Mouse (Mus musculus): Measurements from ENCODE around the gene Fbrsl1.

DNA sequence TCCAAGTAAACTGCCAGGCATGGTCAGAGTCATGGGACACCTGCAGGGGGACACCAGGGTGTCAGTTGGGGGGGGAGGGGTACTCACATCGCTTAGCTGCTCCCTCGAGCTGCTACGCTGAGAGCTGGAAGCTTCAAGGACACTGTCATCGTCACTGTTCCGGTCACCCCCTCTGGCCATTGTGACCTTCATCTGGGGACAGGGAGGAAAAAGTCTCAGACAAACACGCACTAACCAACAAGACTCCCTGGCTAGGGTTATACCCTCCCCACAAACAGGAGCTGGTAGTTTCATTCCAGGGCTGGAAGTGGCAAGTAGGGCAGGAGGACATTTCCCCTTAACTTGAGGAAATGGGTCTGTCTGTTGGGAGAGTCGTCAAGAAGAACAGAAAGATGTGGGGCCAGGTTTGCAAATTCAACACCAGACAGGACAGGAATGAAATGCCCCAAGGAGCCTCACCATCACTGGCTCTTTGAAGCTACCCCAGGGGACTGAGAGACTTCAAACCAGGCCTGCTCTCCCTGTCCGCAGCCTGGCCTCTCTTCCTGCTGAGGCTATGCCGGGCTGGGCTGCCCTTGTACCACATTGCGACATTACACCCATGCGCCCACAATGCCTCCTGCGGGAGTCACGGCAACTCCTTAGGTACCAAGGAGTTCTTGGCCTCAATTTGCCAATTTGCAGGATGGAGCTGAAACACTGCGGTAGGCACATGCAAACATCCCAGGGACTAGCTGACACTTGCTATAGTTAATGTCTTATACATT is 30.4 kb downstream of the Fbrsl1 start:
- TF ChIP-seq POLR2A (IDR thresholded peaks at IDR 0.05; ENCODE audit: borderline replicate concordance, low read depth, low read length) (no peak), CTCF (IDR thresholded peaks at IDR 0.05; ENCODE audit: low read depth, low read length) (no peak)
